Mouse (Mus musculus) MEL (cell line): ENCODE results near the gene Cdc25a.

Experiments used
- CTCF ChIP-seq, 3 experiments: IDR thresholded peaks in 2 of 3; conservative IDR thresholded peaks in 1 of 3; 2 replicates each; pipeline ENCODE4 v1.5.1; 2011 to 2012; ENCODE audit warnings: low read length in 3 of 3, low read depth in 2 of 3, mild to moderate bottlenecking in 2 of 3, improper control_type of control experiment in 1 of 3, inconsistent platforms in 1 of 3, mixed read lengths in 1 of 3, moderate library complexity in 1 of 3; ENCODE audit not compliant: control insufficient read depth in 1 of 3, insufficient read depth in 1 of 3, poor library complexity in 1 of 3, severe bottlenecking in 1 of 3
- E2F4 ChIP-seq: IDR thresholded peaks from 2 replicates; pipeline ENCODE4 v1.6.1; 2011; ENCODE audit warnings: low read depth, low read length, improper control_type of control experiment, borderline replicate concordance
- EP300 ChIP-seq, 2 experiments: IDR thresholded peaks; 2 replicates each; pipeline ENCODE4 v1.6.1; 2011; ENCODE audit warnings: improper control_type of control experiment in 2 of 2, low read length in 2 of 2, low read depth in 1 of 2, mild to moderate bottlenecking in 1 of 2
- HCFC1 ChIP-seq: IDR thresholded peaks from 2 replicates; pipeline ENCODE4 v1.6.1; 2012; ENCODE audit warnings: low read depth, mild to moderate bottlenecking, inconsistent platforms, low read length, improper control_type of control experiment, moderate library complexity
- MAZ ChIP-seq: IDR thresholded peaks from 2 replicates; pipeline ENCODE4 v1.6.1; 2012; ENCODE audit warnings: low read depth, mild to moderate bottlenecking, inconsistent platforms, low read length, improper control_type of control experiment
- POLR2AphosphoS2 ChIP-seq: IDR thresholded peaks from 2 replicates; pipeline ENCODE4 v1.6.1; 2011; ENCODE audit warnings: low read length, improper control_type of control experiment
- RCOR1 ChIP-seq: IDR thresholded peaks from 2 replicates; pipeline ENCODE4 v1.6.1; 2012; ENCODE audit warnings: low read depth, mild to moderate bottlenecking, inconsistent platforms, low read length, improper control_type of control experiment

DNA sequence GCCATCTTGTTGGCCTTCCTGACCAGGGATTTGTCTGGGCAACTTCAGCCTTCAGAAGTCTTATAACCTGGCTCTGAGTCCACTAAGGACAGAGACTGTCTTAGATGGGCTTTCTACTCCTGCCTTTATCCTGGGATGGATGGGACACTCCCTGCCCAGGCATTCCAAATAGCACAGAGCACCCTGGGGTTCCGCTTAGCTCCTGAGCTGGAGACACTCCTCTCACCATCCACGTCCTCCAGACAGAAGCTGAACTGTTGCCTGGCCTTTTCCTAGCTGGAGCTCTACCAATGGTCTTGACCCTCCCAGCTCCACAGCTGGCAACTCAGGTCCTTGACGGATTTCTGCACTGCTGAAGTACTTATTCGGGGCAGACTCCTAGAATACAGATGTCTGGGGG, 26.9 kb downstream of the Cdc25a start:
- TF ChIP-seq CTCF (IDR thresholded peaks at IDR 0.05 in 2 of 3, conservative IDR thresholded peaks at IDR 0.05 in 1 of 3; ENCODE audit: control insufficient read depth in 1 of 3, insufficient read depth in 1 of 3, low read depth in 2 of 3, low read length in 3 of 3, poor library complexity in 1 of 3, severe bottlenecking in 1 of 3) (no peak), POLR2AphosphoS2 (no peak), RCOR1 (no peak), HCFC1 (no peak), MAZ (no peak), EP300 (IDR thresholded peaks at IDR 0.05; ENCODE audit: low read depth in 1 of 2, low read length in 2 of 2) (no peak), E2F4 (no peak)
